Mouse (Mus musculus): Measurements from ENCODE around the gene Tmem256. TPM values are rescaled to one million over a fixed set of nuclear protein-coding genes. Genes with fewer than 3 reads are reported as not detected.

Tmem256 gene
- polyA plus RNA-seq, 1 experiment from 2014 or later: 250 TPM

DNA sequence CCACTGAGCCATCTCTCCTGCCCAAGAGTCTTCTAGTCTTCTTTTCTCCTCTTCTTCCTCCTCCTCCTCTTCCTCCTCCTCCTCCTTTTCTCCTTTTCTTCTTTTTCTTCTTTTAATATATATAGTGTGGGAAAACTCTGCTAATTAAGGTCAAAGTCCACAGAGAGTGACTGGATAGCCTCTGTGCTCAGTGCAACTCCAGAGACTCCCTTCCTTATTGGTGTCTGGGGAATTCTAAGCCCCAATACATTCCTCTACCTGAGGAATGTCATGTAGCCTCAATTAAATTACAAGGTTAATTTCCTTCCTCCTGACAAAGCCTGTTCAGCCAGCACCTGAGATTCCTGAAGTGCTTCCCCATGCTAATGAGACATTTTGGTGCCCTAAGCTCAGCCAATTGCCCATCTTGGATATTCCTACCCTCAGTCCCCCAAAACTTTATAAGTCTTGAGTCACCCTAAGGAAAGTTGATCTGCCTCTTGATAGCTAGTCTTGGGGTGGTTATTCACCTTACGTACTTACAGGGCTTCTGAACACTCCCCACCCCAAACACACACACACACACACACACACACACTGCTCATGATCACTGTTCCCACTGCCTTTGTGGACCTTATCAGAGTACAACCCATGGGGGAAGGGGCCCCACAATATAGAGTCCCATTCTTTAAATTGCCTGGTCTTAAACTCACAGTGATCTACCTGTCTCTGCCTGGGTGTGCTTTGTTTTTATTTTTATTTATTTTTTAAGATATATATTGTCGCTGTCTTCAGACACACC is 32.2 kb downstream of the Tmem256 start:
- DNase-seq (ENCODE audit: low spot score): no peak
- WGBS: 90% methylated on average over 2 of the region's 2 CpGs
- no peak for ATAC-seq (replicated peaks; ENCODE audit: low FRiP score)
- Histone ChIP-seq H3K27me3 (ENCODE audit: control insufficient read depth, insufficient read depth, low read length) (no peaks in the 10 kb centered on the region), H3K9ac (ENCODE audit: low read length) (no peak overlapping the region), H3K9me3 (ENCODE audit: control insufficient read depth, low read length) (no peaks in the 10 kb centered on the region), H3K27ac (ENCODE audit: low read depth, low read length) (no peak overlapping the region), H3K4me1 (replicated peaks; ENCODE audit: control insufficient read depth, insufficient read depth, low read length) (no peaks in the 10 kb centered on the region), H3K4me2 (ENCODE audit: low read depth, low read length, severe bottlenecking) (no peak overlapping the region), H3K4me3 (ENCODE audit: low read depth, low read length) (no peak overlapping the region), H3K36me3 (ENCODE audit: control insufficient read depth, insufficient read depth, low read length) (no peaks in the 10 kb centered on the region)

DNA sequence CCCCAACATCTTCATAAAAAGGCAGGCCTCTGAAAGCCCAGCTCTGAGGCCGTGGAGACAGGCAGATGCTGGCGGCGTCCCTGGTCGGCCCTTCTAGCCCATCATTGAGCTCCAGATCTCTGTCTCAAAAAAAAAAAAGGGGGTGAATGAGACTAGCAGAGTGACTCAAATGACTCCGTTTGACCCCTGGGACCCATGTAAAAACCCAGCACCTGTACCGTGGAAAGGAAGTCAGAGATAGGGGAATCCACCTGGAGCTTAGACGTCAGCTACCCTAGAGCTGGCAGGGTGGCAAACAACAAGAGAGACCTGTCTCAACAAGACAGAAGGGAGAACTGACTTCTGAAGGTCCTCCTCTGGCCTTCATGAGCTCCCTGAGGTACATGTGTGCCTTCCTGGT is 33.5 kb downstream of the Tmem256 start:
- Histone ChIP-seq H3K27ac (ENCODE audit: low read depth, low read length) (no peak overlapping the region), H3K4me3 (ENCODE audit: low read depth, low read length) (no peak overlapping the region), H3K4me2 (ENCODE audit: low read depth, low read length, severe bottlenecking) (no peak overlapping the region), H3K4me1 (replicated peaks; ENCODE audit: control insufficient read depth, insufficient read depth, low read length) (no peaks in the 10 kb centered on the region), H3K36me3 (ENCODE audit: control insufficient read depth, insufficient read depth, low read length) (no peaks in the 10 kb centered on the region), H3K27me3 (ENCODE audit: control insufficient read depth, insufficient read depth, low read length) (no peaks in the 10 kb centered on the region), H3K9me3 (ENCODE audit: control insufficient read depth, low read length) (no peaks in the 10 kb centered on the region), H3K9ac (ENCODE audit: low read length) (no peak overlapping the region)
- WGBS: 90% methylated on average over 7 of the region's 7 CpGs
- no peak for DNase-seq (ENCODE audit: low spot score)
- no peak for ATAC-seq (replicated peaks; ENCODE audit: low FRiP score)

DNA sequence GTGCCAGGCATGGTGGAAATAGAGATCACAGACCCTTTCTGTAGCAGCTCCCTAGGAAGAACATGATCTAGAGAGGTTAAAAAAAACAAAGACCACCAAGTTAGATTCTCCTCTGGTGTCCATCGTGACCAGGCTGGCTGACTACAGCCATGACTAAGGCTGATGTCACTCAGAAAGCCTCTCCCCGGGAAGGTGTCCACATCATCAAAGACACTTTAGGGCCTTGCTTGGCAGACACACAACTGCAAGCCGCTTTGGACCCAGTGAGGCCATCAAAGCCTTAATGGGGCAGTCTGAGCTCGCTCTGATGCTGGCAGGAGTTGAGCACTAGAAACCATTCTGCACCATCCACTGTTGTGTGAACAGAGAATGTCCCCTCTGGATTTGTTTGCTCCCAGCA is 34.1 kb downstream of the Tmem256 start:
- Histone ChIP-seq H3K4me1 (replicated peaks; ENCODE audit: control insufficient read depth, insufficient read depth, low read length) (peaks cover 3% of the 10 kb centered on the region; the same call in 1 of the 2 replicates), H3K9ac (ENCODE audit: low read length) (no peak overlapping the region), H3K9me3 (ENCODE audit: control insufficient read depth, low read length) (no peaks in the 10 kb centered on the region), H3K4me3 (ENCODE audit: low read depth, low read length) (no peak overlapping the region), H3K36me3 (ENCODE audit: control insufficient read depth, insufficient read depth, low read length) (no peaks in the 10 kb centered on the region), H3K27ac (ENCODE audit: low read depth, low read length) (no peak overlapping the region), H3K27me3 (ENCODE audit: control insufficient read depth, insufficient read depth, low read length) (no peaks in the 10 kb centered on the region), H3K4me2 (ENCODE audit: low read depth, low read length, severe bottlenecking) (no peak overlapping the region)
- DNase-seq (ENCODE audit: low spot score): no peak
- ATAC-seq (replicated peaks; ENCODE audit: low FRiP score): no peak
- WGBS: 89% methylated on average over 4 of the region's 4 CpGs

DNA sequence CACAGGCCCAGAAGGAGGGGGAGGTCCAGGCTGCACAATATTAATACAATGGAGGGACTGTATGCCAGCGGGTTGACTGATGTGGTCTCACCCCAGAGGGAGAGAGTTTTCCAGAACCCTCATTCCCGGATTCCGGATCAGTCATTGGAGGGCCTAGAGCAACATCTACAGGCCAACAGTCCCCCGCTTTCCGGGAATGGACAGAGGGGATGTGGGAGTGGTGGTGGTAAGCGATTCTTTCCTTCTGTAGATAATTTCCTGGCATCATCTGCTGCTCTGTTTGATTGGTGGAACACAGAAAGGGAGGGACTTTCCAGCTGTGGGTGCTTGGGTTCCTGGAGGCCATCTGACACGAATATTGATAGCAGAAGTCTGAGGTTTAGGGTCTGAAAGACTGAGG is 37.9 kb downstream of the Tmem256 start:
- H3K27ac ChIP-seq (ENCODE audit: low read depth, low read length): no peak overlapping the region
- no peaks in the 10 kb centered on the region; the same call in 1 of the 2 replicates for H3K27me3 ChIP-seq (ENCODE audit: control insufficient read depth, insufficient read depth, low read length)
- H3K9ac ChIP-seq (ENCODE audit: low read length): no peak overlapping the region
- no peak for DNase-seq (ENCODE audit: low spot score)
- H3K4me1 ChIP-seq (replicated peaks; ENCODE audit: control insufficient read depth, insufficient read depth, low read length): peaks cover 3% of the 10 kb centered on the region; the same call in 1 of the 2 replicates
- no peak overlapping the region for H3K4me2 ChIP-seq (ENCODE audit: low read depth, low read length, severe bottlenecking)
- no peak for ATAC-seq (replicated peaks; ENCODE audit: low FRiP score)
- no peaks in the 10 kb centered on the region for H3K36me3 ChIP-seq (ENCODE audit: control insufficient read depth, insufficient read depth, low read length)
- no peaks in the 10 kb centered on the region for H3K9me3 ChIP-seq (ENCODE audit: control insufficient read depth, low read length)
- 78% methylated on average over 7 of the region's 7 CpGs for WGBS
- no peak overlapping the region for H3K4me3 ChIP-seq (ENCODE audit: low read depth, low read length)

GRCm38 (mm10) chr11:69876867-69877266 is 38.6 kb downstream of the Tmem256 start:
- Histone ChIP-seq H3K27ac (ENCODE audit: low read depth, low read length) (no peak overlapping the region), H3K9me3 (ENCODE audit: control insufficient read depth, low read length) (no peaks in the 10 kb centered on the region), H3K4me3 (ENCODE audit: low read depth, low read length) (0 out of 2 replicates have a peak overlapping the region, but pooled peaks have one; percentile 6), H3K9ac (ENCODE audit: low read length) (peak overlapping the region; percentile 29), H3K36me3 (ENCODE audit: control insufficient read depth, insufficient read depth, low read length) (no peaks in the 10 kb centered on the region), H3K27me3 (ENCODE audit: control insufficient read depth, insufficient read depth, low read length) (peaks cover 2% of the 10 kb centered on the region; the same call in 1 of the 2 replicates), H3K4me2 (ENCODE audit: low read depth, low read length, severe bottlenecking) (peak overlapping the region; percentile 43; the same call in 1 of the 2 replicates), H3K4me1 (replicated peaks; ENCODE audit: control insufficient read depth, insufficient read depth, low read length) (peaks cover 6% of the 10 kb centered on the region; the same call in 1 of the 2 replicates)
- DNase-seq (ENCODE audit: low spot score) (peak; percentile 93), ATAC-seq (replicated peaks; ENCODE audit: low FRiP score) (peak; percentile 58; the same call in 1 of the 2 replicates)
- 2% methylated on average over 12 of the region's 12 CpGs for WGBS

- peak within 1 kb of the TSS; percentile 29 for H3K9ac ChIP-seq (ENCODE audit: low read length)
- H3K9me3 ChIP-seq (ENCODE audit: control insufficient read depth, low read length): no peaks in the 10 kb centered on the region
- whole genome bisulfite sequencing: 92% methylated on average over 11 of the region's 11 CpGs
- no peaks in the 10 kb centered on the region for H3K36me3 ChIP-seq (ENCODE audit: control insufficient read depth, insufficient read depth, low read length)
- peaks cover 5% of the 10 kb centered on the region; the same call in 1 of the 2 replicates for H3K27me3 ChIP-seq (ENCODE audit: control insufficient read depth, insufficient read depth, low read length)
- H3K4me3 ChIP-seq (ENCODE audit: low read depth, low read length): 0 out of 2 replicates have a peak within 1 kb of the TSS, but pooled peaks have one; percentile 6
- peaks cover 6% of the 10 kb centered on the region; the same call in 1 of the 2 replicates for H3K4me1 ChIP-seq (replicated peaks; ENCODE audit: control insufficient read depth, insufficient read depth, low read length)
- no peak for ATAC-seq (replicated peaks; ENCODE audit: low FRiP score)
- H3K4me2 ChIP-seq (ENCODE audit: low read depth, low read length, severe bottlenecking): peak within 1 kb of the TSS; percentile 43; the same call in 1 of the 2 replicates
- H3K27ac ChIP-seq (ENCODE audit: low read depth, low read length): no peak within 1 kb of the TSS
- DNase-seq (ENCODE audit: low spot score): no peak
These were observed 39.6 kb downstream of the Tmem256 start, which contains the start of gene Tmem95 for GRCm38 (mm10) chr11:69877878-69878277. Gene Tmem95 (minus strand): TSS chr11:69878018.

DNA sequence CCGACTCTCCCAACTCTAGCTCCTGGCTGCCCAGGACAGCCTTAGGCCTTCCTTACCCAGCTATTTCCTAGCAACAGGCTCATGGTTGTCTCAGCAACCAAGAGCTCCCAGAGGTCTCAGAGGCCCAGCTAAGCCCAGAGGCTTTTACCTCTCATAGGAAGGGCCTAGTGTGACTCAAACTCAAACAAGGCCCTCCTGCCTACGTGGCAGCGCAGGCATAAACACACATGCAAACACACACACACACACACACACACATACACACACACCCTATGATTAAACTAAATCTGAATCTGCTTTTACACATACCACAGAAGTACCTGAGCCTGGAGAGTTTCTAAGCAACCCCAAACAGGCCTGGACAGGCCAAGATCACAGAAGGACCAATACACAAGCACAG is 40.1 kb downstream of the Tmem256 start:
- H3K9me3 ChIP-seq (ENCODE audit: control insufficient read depth, low read length): no peaks in the 10 kb centered on the region
- H3K9ac ChIP-seq (ENCODE audit: low read length): no peak overlapping the region
- no peak overlapping the region for H3K4me2 ChIP-seq (ENCODE audit: low read depth, low read length, severe bottlenecking)
- WGBS: 84% methylated on average over 3 of the region's 3 CpGs
- H3K27me3 ChIP-seq (ENCODE audit: control insufficient read depth, insufficient read depth, low read length): peaks cover 5% of the 10 kb centered on the region; the same call in 1 of the 2 replicates
- H3K36me3 ChIP-seq (ENCODE audit: control insufficient read depth, insufficient read depth, low read length): no peaks in the 10 kb centered on the region
- no peak for DNase-seq (ENCODE audit: low spot score)
- peaks cover 6% of the 10 kb centered on the region; the same call in 1 of the 2 replicates for H3K4me1 ChIP-seq (replicated peaks; ENCODE audit: control insufficient read depth, insufficient read depth, low read length)
- ATAC-seq (replicated peaks; ENCODE audit: low FRiP score): no peak
- H3K27ac ChIP-seq (ENCODE audit: low read depth, low read length): no peak overlapping the region
- no peak overlapping the region for H3K4me3 ChIP-seq (ENCODE audit: low read depth, low read length)

DNA sequence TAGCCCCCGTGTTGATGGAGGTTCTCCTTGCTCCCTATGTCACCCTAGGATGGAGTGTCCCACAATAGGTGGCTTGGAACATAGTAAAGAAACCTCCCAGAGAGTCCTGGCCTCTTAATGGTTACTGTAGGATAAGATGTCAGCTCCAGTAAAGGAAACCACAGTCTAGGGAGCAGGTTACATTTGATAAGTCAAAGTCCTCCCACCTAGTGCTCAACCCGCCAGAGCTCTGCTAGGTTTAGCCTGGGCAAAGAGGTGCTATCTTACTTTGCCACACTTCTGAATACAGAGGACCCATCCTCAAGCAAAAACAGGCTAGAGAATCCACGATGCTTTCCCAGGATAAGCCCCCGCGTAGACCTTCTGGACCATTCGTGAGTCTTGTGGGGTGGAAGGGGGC is 40.6 kb downstream of the Tmem256 start:
- no peak overlapping the region for H3K4me2 ChIP-seq (ENCODE audit: low read depth, low read length, severe bottlenecking)
- peaks cover 5% of the 10 kb centered on the region; the same call in 1 of the 2 replicates for H3K27me3 ChIP-seq (ENCODE audit: control insufficient read depth, insufficient read depth, low read length)
- H3K4me1 ChIP-seq (replicated peaks; ENCODE audit: control insufficient read depth, insufficient read depth, low read length): peaks cover 6% of the 10 kb centered on the region; the same call in 1 of the 2 replicates
- H3K9ac ChIP-seq (ENCODE audit: low read length): no peak overlapping the region
- no peak overlapping the region for H3K27ac ChIP-seq (ENCODE audit: low read depth, low read length)
- ATAC-seq (replicated peaks; ENCODE audit: low FRiP score) (no peak), DNase-seq (ENCODE audit: low spot score) (no peak)
- no peaks in the 10 kb centered on the region for H3K9me3 ChIP-seq (ENCODE audit: control insufficient read depth, low read length)
- no peak overlapping the region for H3K4me3 ChIP-seq (ENCODE audit: low read depth, low read length)
- no peaks in the 10 kb centered on the region for H3K36me3 ChIP-seq (ENCODE audit: control insufficient read depth, insufficient read depth, low read length)
- 95% methylated on average over 6 of the region's 6 CpGs for WGBS
